Mouse (Mus musculus): ENCODE measurements around the gene Vapb. TPM values are rescaled to one million over a fixed set of nuclear protein-coding genes. Genes with fewer than 3 reads are reported as not detected.
"Not testable (repeated sequence)": the region's sequence is repeated elsewhere in the genome, so short reads cannot be mapped to it uniquely, and the experiment has no call there.

Gene Vapb
- 15.8 and 17.4 TPM in 2 replicates for polyA plus RNA-seq (2012; rRNA removed)

DNA sequence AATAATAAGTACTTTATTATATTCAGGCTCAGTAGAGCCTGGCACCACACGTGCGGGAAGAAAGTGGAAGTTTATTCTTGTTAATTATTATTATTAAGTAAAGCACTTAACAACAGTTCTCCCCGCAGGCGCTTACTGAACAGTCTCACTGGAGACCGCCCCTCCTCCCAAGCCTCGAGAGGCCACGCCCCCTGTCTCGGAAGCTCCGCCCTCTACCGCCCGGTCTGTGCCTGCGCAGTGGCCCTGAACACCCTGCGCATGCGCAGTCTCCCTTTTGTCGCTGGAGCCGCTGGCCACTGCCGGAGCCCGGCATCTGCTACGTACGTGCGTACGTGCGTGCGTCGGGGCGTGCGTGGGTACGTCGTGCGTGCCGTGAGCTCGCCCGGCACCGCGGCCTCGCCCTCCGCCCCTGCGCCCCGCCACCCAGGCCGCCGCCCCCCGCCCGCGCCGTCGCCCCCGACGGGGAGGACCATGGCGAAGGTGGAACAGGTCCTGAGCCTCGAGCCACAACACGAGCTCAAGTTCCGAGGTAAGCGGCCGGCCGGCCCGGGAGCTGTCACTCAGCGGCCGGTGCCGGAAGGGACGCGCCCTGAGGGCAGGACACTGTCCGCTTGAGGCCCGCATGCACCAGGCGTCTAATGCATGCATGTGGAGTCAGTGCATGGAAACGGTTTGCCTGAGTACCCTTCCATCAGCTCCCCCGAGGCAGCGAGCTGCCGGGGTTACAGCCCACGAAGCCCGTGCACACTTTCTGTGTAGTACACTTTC is at the start of gene Vapb:
Gene Vapb, plus strand, starts transcription at position 290 of the 768 bp plus-strand sequence.
- DNase-seq (ENCODE audit: low read depth) = peak; percentile 42

- DNase-seq (ENCODE audit: low read depth) = no peak
Measured at GRCm38 (mm10) chr2:173689835-173690234, 47.5 kb upstream of the Vapb start.

DNA sequence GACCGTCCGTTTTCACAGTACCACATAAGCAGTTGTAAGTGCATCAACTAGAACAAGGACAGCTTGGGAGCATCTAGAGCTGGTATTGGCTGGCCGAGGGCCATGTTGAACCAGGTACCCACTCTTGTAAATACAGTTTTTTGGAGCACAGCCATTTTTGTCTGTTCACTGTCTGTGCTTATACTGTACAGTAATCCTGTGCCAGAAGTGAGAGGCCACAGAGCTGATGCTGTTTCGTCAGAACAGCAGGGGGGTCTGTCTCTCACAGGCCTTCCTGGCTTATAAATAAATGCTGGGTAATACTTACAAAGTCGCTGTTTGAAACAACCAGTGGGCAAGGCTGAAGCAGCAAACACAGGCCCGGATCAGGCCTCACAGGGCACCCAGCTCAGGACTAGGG is 45.6 kb upstream of the Vapb start:
- DNase-seq (ENCODE audit: low read depth) = no peak

DNA sequence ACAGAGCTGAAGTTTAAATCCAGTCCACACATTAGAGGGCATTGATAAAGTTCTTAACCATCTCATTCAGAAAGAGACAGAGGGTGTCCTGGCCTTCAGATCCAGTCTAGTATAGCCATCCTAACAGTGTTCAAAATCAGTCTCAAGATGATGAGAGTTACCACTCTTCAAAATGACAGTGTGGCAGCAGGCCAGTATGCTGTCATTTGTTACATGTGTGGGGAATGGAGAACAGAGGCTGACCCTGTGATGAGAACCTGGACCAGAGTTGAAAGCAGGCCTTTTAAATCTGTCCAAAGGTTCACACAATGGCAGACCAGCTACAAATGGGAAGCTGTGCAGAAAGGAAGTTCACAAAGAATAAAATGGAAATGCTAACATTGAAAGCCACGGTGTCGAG is 44.6 kb upstream of the Vapb start:
- DNase-seq (ENCODE audit: low read depth) = no peak

DNA sequence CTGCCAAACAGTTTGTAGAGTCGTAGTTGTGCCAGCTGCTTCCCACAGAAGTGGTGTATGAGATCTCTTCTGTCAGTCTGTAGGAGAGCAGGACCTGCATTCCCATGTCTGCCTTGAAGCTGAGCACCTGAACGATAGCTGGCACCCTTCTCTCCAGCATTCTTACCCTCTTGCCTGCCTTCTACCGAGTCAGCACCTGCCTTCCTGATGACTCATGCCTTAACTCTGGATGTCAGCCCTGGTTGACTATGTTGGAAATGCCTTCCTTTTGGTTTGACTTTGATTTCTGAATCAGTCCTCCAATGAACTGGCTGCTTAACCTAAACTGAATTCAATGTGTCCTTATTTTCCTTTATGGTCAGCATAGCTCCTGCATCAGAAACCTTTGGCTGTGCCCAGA is 38.5 kb upstream of the Vapb start:
- DNase-seq (ENCODE audit: low read depth) = no peak

- DNase-seq (ENCODE audit: low read depth) = no peak
Measured at GRCm38 (mm10) chr2:173702096-173702866, 35.0 kb upstream of the Vapb start.

DNA sequence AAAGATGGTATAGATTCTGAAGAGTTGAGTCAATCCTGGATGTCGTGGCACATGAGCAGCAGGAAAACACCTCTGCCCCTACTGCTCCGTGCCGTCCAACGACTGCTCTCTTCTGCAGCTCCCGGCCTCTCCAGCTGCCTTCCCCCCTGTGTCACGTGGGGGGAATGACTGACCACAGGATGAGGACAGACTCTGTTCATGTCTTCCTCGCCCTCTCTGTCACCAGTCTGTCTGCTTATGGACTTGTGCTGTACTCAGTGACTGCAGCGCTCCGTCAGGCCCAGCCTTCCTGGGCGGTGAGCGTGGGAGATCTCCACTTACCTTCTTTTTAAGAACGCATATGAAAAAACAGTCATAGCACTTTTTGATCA is 34.5 kb upstream of the Vapb start:
- no peak for DNase-seq (ENCODE audit: low read depth)

DNA sequence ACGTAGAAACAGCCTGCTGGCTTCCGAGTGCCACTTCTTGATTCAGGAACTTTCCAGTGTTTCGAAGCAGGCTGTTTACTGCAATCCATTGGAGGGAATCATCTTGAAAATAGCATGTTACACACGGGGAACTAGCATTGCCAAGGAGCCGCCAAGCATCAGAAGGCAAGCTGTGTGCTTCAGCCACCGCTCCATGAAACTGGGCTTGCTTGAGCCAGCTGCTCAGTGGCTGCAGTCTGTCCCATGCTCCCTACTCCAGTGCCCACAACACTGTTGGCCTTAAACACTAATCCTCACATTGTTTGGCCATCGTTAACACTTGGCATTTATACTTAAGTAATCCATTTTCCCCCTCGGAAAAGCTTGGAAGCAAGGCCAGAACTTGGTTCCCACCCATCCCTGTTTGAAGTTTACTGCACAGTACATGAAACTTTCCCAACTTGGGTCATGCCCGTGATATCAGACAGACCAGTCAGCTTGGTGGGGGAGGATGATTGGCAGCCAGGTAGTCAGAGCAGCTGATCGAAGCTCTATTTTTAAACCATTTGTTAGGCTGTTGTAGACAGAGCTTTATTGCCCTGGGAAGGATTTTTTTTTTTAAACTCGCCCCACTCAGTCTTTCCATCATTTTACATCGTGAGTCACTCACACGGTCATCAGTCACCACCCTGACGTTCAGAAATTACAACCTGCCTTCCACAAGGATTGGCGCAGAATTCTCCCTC is 31.3 kb upstream of the Vapb start:
- no peak for DNase-seq (ENCODE audit: low read depth)

DNA sequence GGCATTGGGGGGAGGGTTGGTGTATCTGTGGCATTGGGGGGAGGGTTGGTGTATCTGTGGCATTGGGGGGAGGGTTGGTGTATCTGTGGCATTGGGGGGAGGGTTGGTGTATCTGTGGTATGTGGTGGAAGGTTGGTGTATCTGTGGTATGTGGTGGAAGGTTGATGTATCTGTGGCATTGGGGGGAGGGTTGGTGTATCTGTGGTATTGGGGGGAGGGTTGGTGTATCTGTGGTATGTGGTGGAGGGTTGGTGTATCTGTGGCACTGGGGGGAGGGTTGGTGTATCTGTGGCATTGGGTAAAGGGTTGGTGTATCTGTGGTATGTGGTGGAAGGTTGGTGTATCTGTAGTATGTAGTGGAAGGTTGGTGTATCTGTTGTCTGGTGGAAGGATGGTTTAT is 29.7 kb upstream of the Vapb start:
- DNase-seq (ENCODE audit: low read depth) = not testable (repeated sequence)

DNA sequence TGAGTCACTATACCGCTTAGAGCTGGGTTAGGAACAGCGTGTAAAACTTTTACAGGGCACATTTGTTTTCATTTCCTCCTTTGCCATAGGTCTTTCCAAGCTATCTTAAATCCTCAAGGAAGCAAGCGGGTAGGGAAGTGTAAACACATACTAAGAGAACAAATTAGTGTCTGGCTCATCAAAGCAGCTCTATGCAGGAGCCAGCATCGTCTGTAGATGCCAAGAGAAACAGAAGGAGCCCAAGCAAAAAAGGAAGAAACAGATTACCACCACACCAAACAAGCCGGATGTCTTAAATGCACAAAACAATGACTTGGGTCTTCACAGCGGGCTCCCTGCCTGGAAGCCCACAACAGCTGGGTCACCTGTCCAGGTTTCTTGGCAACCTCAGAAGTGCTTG is 27.1 kb upstream of the Vapb start:
- no peak for DNase-seq (ENCODE audit: low read depth)

DNA sequence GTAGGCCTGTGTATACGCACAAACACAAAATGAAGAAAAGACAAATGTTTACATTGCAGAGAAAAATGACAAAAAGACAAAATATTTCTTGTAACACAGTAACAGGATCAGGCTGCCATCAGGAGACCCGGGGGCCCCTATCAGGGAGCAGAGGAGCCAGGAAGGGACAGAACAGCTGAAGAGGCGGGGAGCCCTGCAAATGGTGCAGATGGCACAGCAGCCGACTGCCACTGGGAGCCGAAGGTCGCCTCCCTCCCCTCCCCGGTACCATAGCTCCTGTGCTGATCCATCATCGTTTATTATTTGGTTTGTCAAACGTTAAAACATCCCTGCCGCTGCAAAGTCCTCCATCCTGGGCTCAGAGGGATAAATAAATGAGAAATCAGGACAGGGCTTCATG is 24.7 kb upstream of the Vapb start:
- DNase-seq (ENCODE audit: low read depth) = no peak

GRCm38 (mm10) chr2:173713241-173713640 is 24.1 kb upstream of the Vapb start:
- DNase-seq (ENCODE audit: low read depth) = no peak

- DNase-seq (ENCODE audit: low read depth) = no peak
Measured at GRCm38 (mm10) chr2:173714620-173715218, 22.6 kb upstream of the Vapb start.

DNA sequence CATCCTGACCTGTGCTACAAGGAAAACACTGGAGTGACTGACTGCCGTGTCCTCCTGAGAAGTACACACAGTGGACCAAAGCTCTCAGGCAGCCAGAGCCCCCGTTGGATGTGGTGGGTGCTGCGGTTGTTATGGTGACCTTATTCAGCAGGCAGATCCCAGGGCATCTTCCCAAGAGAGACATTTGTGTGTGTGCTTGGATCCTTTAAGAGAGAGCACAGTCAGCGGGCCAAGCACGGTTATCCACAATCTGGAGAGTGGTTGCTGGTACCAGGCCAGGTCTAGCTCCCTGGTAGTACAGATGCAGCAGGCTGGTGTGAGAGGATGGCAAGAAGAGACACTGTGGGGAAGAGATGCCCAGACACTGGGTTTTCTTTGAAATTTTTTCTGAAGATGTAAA is 20.3 kb upstream of the Vapb start:
- DNase-seq (ENCODE audit: low read depth) = no peak

DNA sequence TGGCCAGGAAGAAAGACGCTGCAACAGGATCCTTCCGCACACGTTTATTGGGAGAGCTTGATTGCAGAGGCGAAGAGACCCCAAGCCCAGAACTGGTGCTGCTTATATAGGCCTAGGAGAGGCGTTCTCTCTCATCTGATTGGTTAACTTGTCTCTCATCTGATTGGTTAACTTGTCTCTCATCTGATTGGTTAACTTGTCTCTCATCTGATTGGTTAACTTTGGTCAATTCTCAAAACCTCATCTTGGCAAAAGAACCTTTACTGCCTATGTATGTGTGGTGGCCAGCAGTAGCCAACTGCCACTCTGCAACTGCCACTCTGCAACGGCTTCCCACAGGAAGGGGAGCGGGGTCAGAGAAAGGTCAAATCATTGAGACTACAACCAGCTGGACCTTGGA is 18.2 kb upstream of the Vapb start, which contains the start of gene 1700010B08Rik:
Gene 1700010B08Rik, plus strand, starts transcription at position 301 of the 400 bp plus-strand sequence.
- not testable (repeated sequence) for DNase-seq (ENCODE audit: low read depth)

DNA sequence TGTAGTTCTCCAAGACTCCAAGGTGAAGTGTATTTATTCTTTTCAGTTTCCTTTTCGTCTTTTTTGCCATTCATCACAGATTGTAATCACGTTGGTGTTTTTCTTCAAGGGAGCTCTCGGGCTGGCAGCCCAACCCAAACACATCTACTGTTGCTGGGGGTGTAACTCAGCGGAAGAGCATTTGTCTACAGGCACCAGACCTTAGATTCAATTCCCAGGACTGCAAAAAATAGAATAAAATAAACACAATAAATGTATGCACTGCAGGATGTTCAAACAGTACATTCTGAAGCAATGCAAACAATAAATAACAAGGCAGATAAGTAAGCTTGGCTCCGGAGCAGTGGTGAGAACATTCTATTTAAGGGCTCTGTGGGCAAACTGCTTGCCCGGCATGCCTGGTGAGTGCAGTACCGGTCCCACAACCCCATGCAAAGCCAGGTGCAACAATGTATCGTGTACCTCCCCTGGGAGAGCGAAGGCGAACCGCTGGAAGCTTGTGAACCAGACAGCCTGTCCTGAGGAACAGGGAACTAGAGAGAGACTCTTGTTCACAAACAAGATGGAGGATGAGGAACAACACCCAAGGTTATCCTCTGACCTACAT is 15.0 kb upstream of the Vapb start:
- no peak for DNase-seq (ENCODE audit: low read depth)

- DNase-seq (ENCODE audit: low read depth) = no peak
Measured at GRCm38 (mm10) chr2:173724382-173724781, 12.9 kb upstream of the Vapb start.

DNA sequence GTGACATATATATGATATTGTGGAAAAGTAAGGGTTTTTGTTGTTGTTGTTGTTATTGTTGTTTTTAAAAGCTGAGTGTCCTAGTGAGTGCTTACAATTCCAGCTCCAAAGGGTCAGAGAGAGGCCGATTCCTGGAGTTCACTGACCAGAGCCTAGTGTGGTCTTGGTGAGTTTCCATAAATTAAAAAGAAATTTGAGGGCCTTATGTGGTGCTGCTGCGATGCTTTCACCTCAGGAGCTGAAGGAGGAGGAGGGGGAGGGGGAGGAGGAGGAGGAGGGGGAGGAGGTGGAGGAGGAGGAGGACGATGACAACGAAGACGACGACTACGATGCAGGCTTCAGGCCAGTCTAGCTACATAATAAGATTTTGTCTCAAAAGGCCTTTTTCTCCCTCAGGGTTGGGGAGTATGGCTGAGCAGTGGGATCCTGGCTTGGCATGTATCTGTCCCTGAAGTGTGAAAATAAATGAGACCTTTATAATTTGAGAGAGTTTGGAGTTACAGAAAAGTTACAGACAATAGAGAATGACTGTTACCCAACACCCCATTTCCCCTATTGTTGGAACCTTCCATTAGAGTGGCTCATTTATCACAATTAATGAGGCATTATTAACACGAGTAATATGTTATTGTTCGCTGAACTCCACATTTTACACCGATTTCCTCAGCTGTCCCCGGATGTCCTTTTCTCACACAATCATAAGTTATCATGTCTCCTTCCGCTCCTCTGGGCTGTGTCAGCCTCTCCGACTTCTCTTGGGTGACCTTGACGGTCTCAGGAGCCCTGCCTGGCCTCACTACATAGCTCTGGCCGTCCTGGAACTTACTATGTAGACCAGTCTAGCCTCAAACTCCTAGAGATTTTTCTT is 12.1 kb upstream of the Vapb start:
- no peak for DNase-seq (ENCODE audit: low read depth)

GRCm38 (mm10) chr2:173725819-173726218 is 11.5 kb upstream of the Vapb start:
- DNase-seq (ENCODE audit: low read depth) = no peak

GRCm38 (mm10) chr2:173730444-173730966 is 6.8 kb upstream of the Vapb start:
- DNase-seq (ENCODE audit: low read depth) = no peak
